Mouse (Mus musculus) kidney, postnatal 0 days (tissue): ENCODE results near the gene Sorcs2. TPM values are rescaled to one million over a fixed set of nuclear protein-coding genes. Genes with fewer than 3 reads are reported as not detected.

ENCODE experiments used
- ATAC-seq: fragments of 200-750 bp; cut with Nextera tagmentation; replicated peaks from 2 replicates; pipeline ENCODE4 v1.8.0; 2017; ENCODE audit warnings: low read depth, moderate number of reproducible peaks, moderate TSS enrichment, moderate library complexity; ENCODE audit not compliant: low FRiP score
- DNase-seq: peaks from one replicate; pipeline ENCODE4 v3.0.0-alpha.2; 2016; ENCODE audit warnings: low spot score
- H3K27ac ChIP-seq: fragments of 300-500 bp; sonication (generic); 2 replicates; pipeline ENCODE4 v1.5.1; 2014; ENCODE audit warnings: mild to moderate bottlenecking
- H3K27me3 ChIP-seq: fragments of 300-500 bp; sonication (generic); 2 replicates; pipeline ENCODE4 v1.6.1; 2014; ENCODE audit warnings: low read length, mixed read lengths; ENCODE audit not compliant: insufficient read depth
- H3K36me3 ChIP-seq: fragments of 300-500 bp; sonication (generic); 2 replicates; pipeline ENCODE4 v1.6.1; 2014; ENCODE audit warnings: low read length, mixed read lengths; ENCODE audit not compliant: insufficient read depth
- H3K4me1 ChIP-seq: fragments of 300-500 bp; sonication (generic); replicated peaks from 2 replicates; pipeline ENCODE4 v1.6.1; 2014; ENCODE audit warnings: antibody characterized with exemption, low read length, mixed read lengths; ENCODE audit not compliant: insufficient read depth
- H3K4me2 ChIP-seq: fragments of 300-500 bp; sonication (generic); 2 replicates; pipeline ENCODE4 v1.6.1; 2014; ENCODE audit warnings: mild to moderate bottlenecking, low read length, moderate library complexity, mixed read lengths
- H3K4me3 ChIP-seq: fragments of 300-500 bp; sonication (generic); replicated peaks from 2 replicates; pipeline ENCODE4 v1.5.1; 2014; ENCODE audit warnings: low read depth, low read length
- H3K9ac ChIP-seq: fragments of 300-500 bp; sonication (generic); 2 replicates; pipeline ENCODE4 v1.6.1; 2014; ENCODE audit warnings: low read depth, low read length
- H3K9me3 ChIP-seq: fragments of 300-500 bp; sonication (generic); replicated peaks from 2 replicates; pipeline ENCODE4 v1.6.1; 2016; ENCODE audit warnings: low read length, inconsistent platforms, mixed read lengths
- CTCF ChIP-seq: IDR thresholded peaks from 2 replicates; pipeline ENCODE4 v1.5.1; 2016; ENCODE audit warnings: antibody characterized with exemption, low read depth, mild to moderate bottlenecking, moderate library complexity
- WGBS: fragments of 180-500 bp; shearing (Covaris S2); extraction: QIAGEN DNeasy Blood & Tissue Kit; methylation state at CpG from one replicate; pipeline ENCODE4 v1.1.7; 2014; 5-methylcytosine and 5-hydroxymethylcytosine counted together
- polyA plus RNA-seq: library from polyadenylated mRNA; unstranded; fragments of >200 nt; fragmentation: Nextera tagmentation; extraction: Ambion mirVana; gene quantifications from 2 replicates; pipeline ENCODE4 v1.2.1, GENCODE M21; 2015

Sorcs2 gene
- polyA plus RNA-seq, 1 experiment from 2014 or later, result 5.1 TPM

DNA sequence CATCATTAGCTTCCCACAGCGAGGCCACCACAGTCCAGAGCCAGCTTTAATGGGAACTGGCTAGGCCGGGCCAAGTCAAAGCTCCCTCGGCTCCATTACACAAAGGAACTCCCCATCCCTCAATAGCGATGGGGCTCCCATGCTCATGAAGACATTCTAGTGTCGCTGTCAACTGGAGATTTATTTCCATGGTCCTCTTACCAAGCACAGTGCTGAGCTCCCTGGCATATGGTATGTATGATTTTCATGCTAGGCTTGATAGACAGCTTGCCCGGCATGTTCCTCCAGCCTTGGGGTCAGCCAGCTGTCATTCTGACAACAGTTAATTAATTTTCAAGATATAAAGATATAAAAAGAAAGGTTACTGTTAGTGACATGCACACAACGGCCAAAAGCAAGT lies 215.6 kb downstream of the Sorcs2 start:
- Histone ChIP-seq H3K27ac (no peak overlapping the region), H3K4me2 (no peak overlapping the region), H3K27me3 (no peaks in the 10 kb centered on the region), H3K36me3 (no peaks in the 10 kb centered on the region), H3K4me3 (no peak overlapping the region), H3K9me3 (no peaks in the 10 kb centered on the region), H3K9ac (no peak overlapping the region), H3K4me1 (no peaks in the 10 kb centered on the region)
- 64% methylated on average over 7 of the region's 7 CpGs for WGBS
- DNase-seq (no peak), ATAC-seq (no peak)
- no peak for TF ChIP-seq CTCF

GRCm38 (mm10) chr5:36179708-36180107 lies 218.2 kb downstream of the Sorcs2 start:
- Histone ChIP-seq H3K4me1 (no peaks in the 10 kb centered on the region), H3K9ac (no peak overlapping the region), H3K27ac (no peak overlapping the region), H3K9me3 (no peaks in the 10 kb centered on the region), H3K27me3 (no peaks in the 10 kb centered on the region), H3K4me3 (no peak overlapping the region), H3K4me2 (no peak overlapping the region), H3K36me3 (no peaks in the 10 kb centered on the region)
- ATAC-seq (no peak), DNase-seq (no peak)
- no peak for TF ChIP-seq CTCF
- 80% methylated on average over 5 of the region's 5 CpGs for WGBS

GRCm38 (mm10) chr5:36178785-36179184 lies 219.2 kb downstream of the Sorcs2 start:
- 90% methylated on average over 3 of the region's 3 CpGs for WGBS
- Histone ChIP-seq H3K9me3 (no peaks in the 10 kb centered on the region), H3K4me2 (no peak overlapping the region), H3K36me3 (no peaks in the 10 kb centered on the region), H3K27me3 (no peaks in the 10 kb centered on the region), H3K9ac (no peak overlapping the region), H3K4me1 (no peaks in the 10 kb centered on the region), H3K4me3 (no peak overlapping the region), H3K27ac (no peak overlapping the region)
- ATAC-seq (no peak), DNase-seq (no peak)
- no peak for TF ChIP-seq CTCF

DNA sequence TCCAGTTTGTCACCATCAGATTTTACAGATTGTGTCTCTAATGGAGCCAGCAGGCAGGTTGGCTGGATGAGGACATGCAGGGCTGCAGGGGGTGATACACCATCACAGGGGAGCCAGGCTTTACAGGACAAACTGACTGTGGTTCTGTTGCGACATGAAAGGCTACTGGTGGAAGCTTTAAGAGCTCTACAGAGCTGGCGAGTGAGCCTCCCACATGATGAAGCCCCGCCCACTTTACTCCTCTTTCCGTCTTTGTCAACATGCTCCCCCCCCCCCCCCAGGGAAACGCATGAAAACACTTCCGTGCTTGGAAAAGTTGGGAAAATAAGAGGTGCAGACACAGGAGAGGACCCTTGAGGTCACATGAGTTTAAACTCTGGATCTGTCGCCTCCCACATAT lies 219.7 kb downstream of the Sorcs2 start:
- WGBS, result 32% methylated on average over 7 of the region's 7 CpGs
- H3K36me3 ChIP-seq, result no peaks in the 10 kb centered on the region
- H3K9ac ChIP-seq, result no peak overlapping the region
- no peaks in the 10 kb centered on the region for H3K9me3 ChIP-seq
- ATAC-seq (no peak), DNase-seq (peak; percentile 72)
- no peaks in the 10 kb centered on the region for H3K27me3 ChIP-seq
- no peak overlapping the region for H3K4me3 ChIP-seq
- H3K4me1 ChIP-seq, result no peaks in the 10 kb centered on the region
- TF ChIP-seq CTCF, result no peak
- H3K27ac ChIP-seq, result no peak overlapping the region
- no peak overlapping the region for H3K4me2 ChIP-seq

DNA sequence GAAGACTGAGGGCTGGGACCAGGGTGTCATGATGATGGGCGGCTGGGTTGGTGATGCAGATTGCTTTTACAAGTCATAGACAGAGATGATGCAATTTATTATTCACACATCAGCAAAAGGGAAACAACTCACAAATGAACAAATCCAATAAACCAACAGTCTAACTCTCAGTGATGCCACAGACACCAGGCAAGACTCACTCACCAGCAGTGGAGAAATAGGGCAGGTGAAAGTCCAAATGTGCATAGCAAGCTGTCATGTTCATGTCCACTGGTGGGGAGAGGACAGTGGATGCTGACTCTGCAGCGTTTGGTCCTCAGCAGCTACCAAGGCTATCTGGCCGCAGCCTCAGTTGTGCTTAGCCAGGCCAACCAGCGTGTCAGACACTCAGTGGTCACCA lies 221.1 kb downstream of the Sorcs2 start:
- ATAC-seq, result peak; percentile 41; the same call in 1 of the 2 replicates
- no peaks in the 10 kb centered on the region for H3K9me3 ChIP-seq
- no peak for DNase-seq

GRCm38 (mm10) chr5:36176409-36176808 lies 221.5 kb downstream of the Sorcs2 start:
- H3K9ac ChIP-seq, result no peak overlapping the region
- DNase-seq, result peak; percentile 52
- H3K27me3 ChIP-seq, result no peaks in the 10 kb centered on the region
- no peak overlapping the region for H3K4me3 ChIP-seq
- H3K4me1 ChIP-seq, result no peaks in the 10 kb centered on the region
- no peaks in the 10 kb centered on the region for H3K9me3 ChIP-seq
- no peak overlapping the region for H3K27ac ChIP-seq
- no peak overlapping the region for H3K4me2 ChIP-seq
- WGBS, result 57% methylated on average over 11 of the region's 11 CpGs
- no peaks in the 10 kb centered on the region for H3K36me3 ChIP-seq
- no peak for TF ChIP-seq CTCF
- ATAC-seq, result peak; percentile 75

More for the DNA sequence above, 221.1 kb downstream of the Sorcs2 start:
- WGBS, result 83% methylated on average over 4 of the region's 4 CpGs
- Histone ChIP-seq H3K4me3 (no peak overlapping the region), H3K27ac (no peak overlapping the region), H3K4me2 (no peak overlapping the region), H3K36me3 (no peaks in the 10 kb centered on the region), H3K27me3 (no peaks in the 10 kb centered on the region), H3K9ac (no peak overlapping the region), H3K4me1 (no peaks in the 10 kb centered on the region)
- no peak for TF ChIP-seq CTCF

- H3K4me1 ChIP-seq, result no peaks in the 10 kb centered on the region
- ATAC-seq (no peak), DNase-seq (peak; percentile 22)
- H3K9me3 ChIP-seq, result no peaks in the 10 kb centered on the region
- no peak for TF ChIP-seq CTCF
- H3K9ac ChIP-seq, result no peak overlapping the region
- no peak overlapping the region for H3K4me3 ChIP-seq
- WGBS, result 44% methylated on average over 9 of the region's 9 CpGs
- H3K27me3 ChIP-seq, result no peaks in the 10 kb centered on the region
- no peaks in the 10 kb centered on the region for H3K36me3 ChIP-seq
- H3K27ac ChIP-seq, result no peak overlapping the region
- H3K4me2 ChIP-seq, result no peak overlapping the region
These were observed 223.3 kb downstream of the Sorcs2 start for GRCm38 (mm10) chr5:36174569-36175115.
